Mouse (Mus musculus): ENCODE measurements around the gene Cdipt. TPM values are rescaled to one million over a fixed set of nuclear protein-coding genes. Genes with fewer than 3 reads are reported as not detected.

The Cdipt gene
- polyA plus RNA-seq, 2 experiments, result 84.8 to 123 TPM

- H3K4me2 ChIP-seq (replicated peaks; ENCODE audit: low read depth, low read length, severe bottlenecking), result peak overlapping the region; percentile 85
- no peaks in the 10 kb centered on the region for H3K27me3 ChIP-seq (ENCODE audit: control insufficient read depth, insufficient read depth, low read length)
- peaks cover 44% of the 10 kb centered on the region for H3K36me3 ChIP-seq (ENCODE audit: control insufficient read depth, insufficient read depth, low read length)
- H3K4me3 ChIP-seq (replicated peaks; ENCODE audit: low read length), result peak overlapping the region; percentile 61
- ATAC-seq (ENCODE audit: low FRiP score, low read depth) (no peak), DNase-seq (ENCODE audit: low spot score) (no peak)
- peaks cover 54% of the 10 kb centered on the region for H3K4me1 ChIP-seq (ENCODE audit: control insufficient read depth, insufficient read depth, low read length)
- WGBS, result 83% methylated on average over 15 of the region's 15 CpGs
- peak overlapping the region; percentile 72 for H3K9ac ChIP-seq (ENCODE audit: low read depth, low read length, severe bottlenecking)
- H3K9me3 ChIP-seq (ENCODE audit: control insufficient read depth, low read length), result no peaks in the 10 kb centered on the region
- H3K27ac ChIP-seq (replicated peaks; ENCODE audit: low read depth, low read length), result 0 out of 2 replicates have a peak overlapping the region, but pooled peaks have one; percentile 61
- no peak for TF ChIP-seq POLR2A (IDR thresholded peaks at IDR 0.05; ENCODE audit: borderline replicate concordance, extremely low read depth, insufficient read depth, insufficient read length)
Measured at GRCm38 (mm10) chr7:127018416-127019305, 42.9 kb downstream of the Cdipt start.

GRCm38 (mm10) chr7:127019306-127019960 is 43.7 kb downstream of the Cdipt start:
- Histone ChIP-seq H3K4me3 (replicated peaks; ENCODE audit: low read length) (peak overlapping the region; percentile 61), H3K9ac (ENCODE audit: low read depth, low read length, severe bottlenecking) (peak overlapping the region; percentile 72), H3K27ac (replicated peaks; ENCODE audit: low read depth, low read length) (peak overlapping the region; percentile 76), H3K4me1 (ENCODE audit: control insufficient read depth, insufficient read depth, low read length) (peaks cover 62% of the 10 kb centered on the region), H3K36me3 (ENCODE audit: control insufficient read depth, insufficient read depth, low read length) (peaks cover 44% of the 10 kb centered on the region), H3K4me2 (replicated peaks; ENCODE audit: low read depth, low read length, severe bottlenecking) (peak overlapping the region; percentile 85), H3K9me3 (ENCODE audit: control insufficient read depth, low read length) (no peaks in the 10 kb centered on the region), H3K27me3 (ENCODE audit: control insufficient read depth, insufficient read depth, low read length) (no peaks in the 10 kb centered on the region)
- 74% methylated on average over 14 of the region's 14 CpGs for WGBS
- TF ChIP-seq POLR2A (IDR thresholded peaks at IDR 0.05; ENCODE audit: borderline replicate concordance, extremely low read depth, insufficient read depth, insufficient read length), result no peak
- ATAC-seq (ENCODE audit: low FRiP score, low read depth) (no peak), DNase-seq (ENCODE audit: low spot score) (no peak)

- ATAC-seq (ENCODE audit: low FRiP score, low read depth) (no peak), DNase-seq (ENCODE audit: low spot score) (no peak)
- Histone ChIP-seq H3K9ac (ENCODE audit: low read depth, low read length, severe bottlenecking) (peak overlapping the region; percentile 72), H3K27ac (replicated peaks; ENCODE audit: low read depth, low read length) (peak overlapping the region; percentile 76), H3K36me3 (ENCODE audit: control insufficient read depth, insufficient read depth, low read length) (peaks cover 46% of the 10 kb centered on the region), H3K9me3 (ENCODE audit: control insufficient read depth, low read length) (no peaks in the 10 kb centered on the region), H3K4me1 (ENCODE audit: control insufficient read depth, insufficient read depth, low read length) (peaks cover 66% of the 10 kb centered on the region), H3K4me3 (replicated peaks; ENCODE audit: low read length) (peak overlapping the region; percentile 61), H3K27me3 (ENCODE audit: control insufficient read depth, insufficient read depth, low read length) (no peaks in the 10 kb centered on the region), H3K4me2 (replicated peaks; ENCODE audit: low read depth, low read length, severe bottlenecking) (peak overlapping the region; percentile 85)
- no peak for TF ChIP-seq POLR2A (IDR thresholded peaks at IDR 0.05; ENCODE audit: borderline replicate concordance, extremely low read depth, insufficient read depth, insufficient read length)
- 66% methylated on average over 3 of the region's 3 CpGs for WGBS
Measured at GRCm38 (mm10) chr7:127020031-127020430, 44.3 kb downstream of the Cdipt start.

- Histone ChIP-seq H3K4me3 (replicated peaks; ENCODE audit: low read length) (peak overlapping the region; percentile 61), H3K9ac (ENCODE audit: low read depth, low read length, severe bottlenecking) (peak overlapping the region; percentile 72), H3K9me3 (ENCODE audit: control insufficient read depth, low read length) (no peaks in the 10 kb centered on the region), H3K4me2 (replicated peaks; ENCODE audit: low read depth, low read length, severe bottlenecking) (peak overlapping the region; percentile 85), H3K27me3 (ENCODE audit: control insufficient read depth, insufficient read depth, low read length) (no peaks in the 10 kb centered on the region), H3K4me1 (ENCODE audit: control insufficient read depth, insufficient read depth, low read length) (peaks cover 62% of the 10 kb centered on the region), H3K27ac (replicated peaks; ENCODE audit: low read depth, low read length) (peak overlapping the region; percentile 76), H3K36me3 (ENCODE audit: control insufficient read depth, insufficient read depth, low read length) (peaks cover 46% of the 10 kb centered on the region)
- TF ChIP-seq POLR2A (IDR thresholded peaks at IDR 0.05; ENCODE audit: borderline replicate concordance, extremely low read depth, insufficient read depth, insufficient read length), result no peak
- DNase-seq (ENCODE audit: low spot score) (no peak), ATAC-seq (ENCODE audit: low FRiP score, low read depth) (no peak)
- 23% methylated on average over 5 of the region's 5 CpGs for WGBS
Measured at GRCm38 (mm10) chr7:127020491-127020890, 44.8 kb downstream of the Cdipt start.

GRCm38 (mm10) chr7:127020901-127021562 is 45.3 kb downstream of the Cdipt start, which contains the start of the genes Gm42742 and Prrt2:
TSS of gene Gm42742 (minus strand) at chr7:127021097.
TSS of gene Prrt2 (minus strand) at chr7:127021211.
- peak; percentile 55; the same call in 1 of the 2 replicates for TF ChIP-seq POLR2A (IDR thresholded peaks at IDR 0.05; ENCODE audit: borderline replicate concordance, extremely low read depth, insufficient read depth, insufficient read length)
- Histone ChIP-seq H3K4me2 (replicated peaks; ENCODE audit: low read depth, low read length, severe bottlenecking) (peak within 1 kb of the TSS; percentile 85), H3K4me1 (ENCODE audit: control insufficient read depth, insufficient read depth, low read length) (peaks cover 57% of the 10 kb centered on the region), H3K27ac (replicated peaks; ENCODE audit: low read depth, low read length) (peak within 1 kb of the TSS; percentile 76), H3K9ac (ENCODE audit: low read depth, low read length, severe bottlenecking) (peak within 1 kb of the TSS; percentile 72), H3K27me3 (ENCODE audit: control insufficient read depth, insufficient read depth, low read length) (no peaks in the 10 kb centered on the region), H3K9me3 (ENCODE audit: control insufficient read depth, low read length) (no peaks in the 10 kb centered on the region), H3K4me3 (replicated peaks; ENCODE audit: low read length) (peak within 1 kb of the TSS; percentile 61), H3K36me3 (ENCODE audit: control insufficient read depth, insufficient read depth, low read length) (peaks cover 41% of the 10 kb centered on the region)
- 1% methylated on average over 31 of the region's 37 CpGs for WGBS
- ATAC-seq (ENCODE audit: low FRiP score, low read depth) (peak; percentile 55), DNase-seq (ENCODE audit: low spot score) (peak; percentile 83)
